Mouse (Mus musculus) embryonic facial prominence, embryonic 12.5 days (tissue): Measurements from ENCODE around the gene Fem1a. TPM values are rescaled to one million over a fixed set of nuclear protein-coding genes. Genes with fewer than 3 reads are reported as not detected.

Experiments
- ATAC-seq: fragments of 200-750 bp; cut with Nextera tagmentation; 2 replicates; pipeline ENCODE4 v1.8.0; 2017; ENCODE audit not compliant: insufficient number of reproducible peaks, insufficient read depth, low FRiP score, low TSS enrichment
- H3K27ac ChIP-seq: fragments of 300-500 bp; sonication (generic); 2 replicates; pipeline ENCODE4 v1.5.1; 2016; ENCODE audit warnings: mild to moderate bottlenecking
- H3K27me3 ChIP-seq: fragments of 300-500 bp; sonication (generic); 2 replicates; pipeline ENCODE4 v1.6.1; 2016; ENCODE audit warnings: mild to moderate bottlenecking, moderate library complexity
- H3K36me3 ChIP-seq: fragments of 300-500 bp; sonication (generic); 2 replicates; pipeline ENCODE4 v1.6.1; 2016; ENCODE audit warnings: mild to moderate bottlenecking
- H3K4me1 ChIP-seq: fragments of 300-500 bp; sonication (generic); 2 replicates; pipeline ENCODE4 v1.6.1; 2016
- H3K4me2 ChIP-seq: fragments of 300-500 bp; sonication (generic); replicated peaks from 2 replicates; pipeline ENCODE4 v1.6.1; 2016; ENCODE audit warnings: mild to moderate bottlenecking, moderate library complexity
- H3K4me3 ChIP-seq: fragments of 300-500 bp; sonication (generic); 2 replicates; pipeline ENCODE4 v1.5.1; 2016; ENCODE audit warnings: mild to moderate bottlenecking
- H3K9ac ChIP-seq: fragments of 300-500 bp; sonication (generic); 2 replicates; pipeline ENCODE4 v1.6.1; 2016; ENCODE audit warnings: mild to moderate bottlenecking, moderate library complexity
- H3K9me3 ChIP-seq: fragments of 300-500 bp; sonication (generic); 2 replicates; pipeline ENCODE4 v1.6.1; 2016; ENCODE audit warnings: mild to moderate bottlenecking, moderate library complexity
- WGBS: fragments of 180-500 bp; shearing (Covaris S2); methylation state at CpG from one replicate; pipeline ENCODE4 v1.1.7; 2016; 5-methylcytosine and 5-hydroxymethylcytosine counted together
- polyA plus RNA-seq: library from polyadenylated mRNA; unstranded; fragments of >200 nt; fragmentation: Nextera tagmentation; extraction: Ambion mirVana; gene quantifications from 2 replicates; pipeline ENCODE4 v1.2.1, GENCODE M21; 2016

Fem1a gene
- polyA plus RNA-seq, 1 experiment from 2014 or later, result 15.3 TPM

GRCm38 (mm10) chr17:56224916-56225315, 31.7 kb upstream of the Fem1a start:
- WGBS, result 52% methylated on average over 1 of the region's 1 CpGs
- Histone ChIP-seq H3K27me3 (no peaks in the 10 kb centered on the region), H3K4me1 (no peaks in the 10 kb centered on the region), H3K4me3 (no peak overlapping the region), H3K9ac (no peak overlapping the region), H3K4me2 (no peak overlapping the region), H3K9me3 (no peaks in the 10 kb centered on the region), H3K27ac (no peak overlapping the region), H3K36me3 (no peaks in the 10 kb centered on the region)
- no peak for ATAC-seq

GRCm38 (mm10) chr17:56226566-56226965, 30.0 kb upstream of the Fem1a start:
- no peak overlapping the region for H3K4me3 ChIP-seq

GRCm38 (mm10) chr17:56229943-56230342, 26.7 kb upstream of the Fem1a start:
- no peaks in the 10 kb centered on the region for H3K9me3 ChIP-seq
- H3K36me3 ChIP-seq, result no peaks in the 10 kb centered on the region
- H3K27me3 ChIP-seq, result no peaks in the 10 kb centered on the region
- ATAC-seq, result no peak
- no peak overlapping the region for H3K27ac ChIP-seq
- WGBS, result 63% methylated on average over 10 of the region's 10 CpGs
- H3K9ac ChIP-seq, result no peak overlapping the region
- no peak overlapping the region for H3K4me2 ChIP-seq
- H3K4me3 ChIP-seq, result no peak overlapping the region
- H3K4me1 ChIP-seq, result no peaks in the 10 kb centered on the region

More at GRCm38 (mm10) chr17:56226566-56226965, 30.0 kb upstream of the Fem1a start:
- Histone ChIP-seq H3K27me3 (no peaks in the 10 kb centered on the region), H3K27ac (no peak overlapping the region), H3K9me3 (no peaks in the 10 kb centered on the region), H3K4me2 (no peak overlapping the region), H3K9ac (no peak overlapping the region), H3K36me3 (no peaks in the 10 kb centered on the region), H3K4me1 (no peaks in the 10 kb centered on the region)
- 76% methylated on average over 3 of the region's 3 CpGs for WGBS
- ATAC-seq, result no peak

GRCm38 (mm10) chr17:56233389-56233788, 23.2 kb upstream of the Fem1a start:
- Histone ChIP-seq H3K4me2 (no peak overlapping the region), H3K36me3 (no peaks in the 10 kb centered on the region), H3K4me3 (no peak overlapping the region), H3K4me1 (no peaks in the 10 kb centered on the region), H3K9ac (no peak overlapping the region), H3K27ac (no peak overlapping the region), H3K9me3 (no peaks in the 10 kb centered on the region), H3K27me3 (no peaks in the 10 kb centered on the region)
- ATAC-seq, result no peak
- 53% methylated on average over 8 of the region's 8 CpGs for WGBS

GRCm38 (mm10) chr17:56233818-56234469, 22.7 kb upstream of the Fem1a start:
- Histone ChIP-seq H3K4me1 (no peaks in the 10 kb centered on the region), H3K27me3 (no peaks in the 10 kb centered on the region), H3K4me3 (no peak overlapping the region), H3K9ac (no peak overlapping the region), H3K36me3 (no peaks in the 10 kb centered on the region), H3K9me3 (no peaks in the 10 kb centered on the region), H3K4me2 (no peak overlapping the region), H3K27ac (no peak overlapping the region)
- 3% methylated on average over 14 of the region's 14 CpGs for WGBS
- ATAC-seq, result peak; percentile 65

- H3K9me3 ChIP-seq, result no peaks in the 10 kb centered on the region
These were observed 14.8 kb upstream of the Fem1a start for GRCm38 (mm10) chr17:56241541-56242401.

GRCm38 (mm10) chr17:56245608-56246007, 11.0 kb upstream of the Fem1a start:
- ATAC-seq, result no peak
- peaks cover 11% of the 10 kb centered on the region for H3K27me3 ChIP-seq

More at GRCm38 (mm10) chr17:56241541-56242401, 14.8 kb upstream of the Fem1a start:
- Histone ChIP-seq H3K4me3 (0 out of 2 replicates have a peak overlapping the region, but pooled peaks have one; percentile 4), H3K9ac (no peak overlapping the region), H3K4me1 (no peaks in the 10 kb centered on the region), H3K27me3 (peaks cover 11% of the 10 kb centered on the region), H3K27ac (no peak overlapping the region), H3K36me3 (no peaks in the 10 kb centered on the region), H3K4me2 (no peak overlapping the region; the same call in 1 of the 2 replicates)
- 1% methylated on average over 33 of the region's 33 CpGs for WGBS
- no peak for ATAC-seq

GRCm38 (mm10) chr17:56251136-56251829, 5.3 kb upstream of the Fem1a start:
- H3K4me1 ChIP-seq, result peaks cover 9% of the 10 kb centered on the region; the same call in 1 of the 2 replicates
- no peak overlapping the region for H3K9ac ChIP-seq
- 25% methylated on average over 6 of the region's 6 CpGs for WGBS
- no peak overlapping the region for H3K4me3 ChIP-seq
- H3K36me3 ChIP-seq, result no peaks in the 10 kb centered on the region
- no peaks in the 10 kb centered on the region for H3K27me3 ChIP-seq
- no peak overlapping the region for H3K27ac ChIP-seq
- H3K9me3 ChIP-seq, result no peaks in the 10 kb centered on the region
- H3K4me2 ChIP-seq, result 0 out of 2 replicates have a peak overlapping the region, but pooled peaks have one; percentile 6
- ATAC-seq, result no peak

More at GRCm38 (mm10) chr17:56245608-56246007, 11.0 kb upstream of the Fem1a start:
- Histone ChIP-seq H3K4me2 (no peak overlapping the region), H3K9ac (no peak overlapping the region), H3K27ac (no peak overlapping the region), H3K4me3 (no peak overlapping the region), H3K36me3 (no peaks in the 10 kb centered on the region), H3K9me3 (no peaks in the 10 kb centered on the region), H3K4me1 (no peaks in the 10 kb centered on the region)
- 54% methylated on average over 7 of the region's 7 CpGs for WGBS

GRCm38 (mm10) chr17:56254695-56255094, 1.9 kb upstream of the Fem1a start:
- H3K9ac ChIP-seq, result no peak overlapping the region
- WGBS, result 78% methylated on average over 4 of the region's 4 CpGs
- no peak overlapping the region for H3K4me3 ChIP-seq
- no peak overlapping the region for H3K27ac ChIP-seq
- peaks cover 16% of the 10 kb centered on the region for H3K36me3 ChIP-seq
- H3K4me1 ChIP-seq, result peaks cover 27% of the 10 kb centered on the region
- no peaks in the 10 kb centered on the region for H3K9me3 ChIP-seq
- H3K27me3 ChIP-seq, result no peaks in the 10 kb centered on the region
- no peak for ATAC-seq
- H3K4me2 ChIP-seq, result no peak overlapping the region

GRCm38 (mm10) chr17:56255429-56255828, 1.2 kb upstream of the Fem1a start:
- ATAC-seq, result peak; percentile 6; the same call in 1 of the 2 replicates
- Histone ChIP-seq H3K4me2 (peak overlapping the region; percentile 51), H3K27ac (peak overlapping the region; percentile 56; the same call in 1 of the 2 replicates), H3K4me1 (peaks cover 30% of the 10 kb centered on the region), H3K27me3 (no peaks in the 10 kb centered on the region), H3K9ac (no peak overlapping the region), H3K36me3 (peaks cover 22% of the 10 kb centered on the region), H3K9me3 (no peaks in the 10 kb centered on the region), H3K4me3 (peak overlapping the region; percentile 72; the same call in 1 of the 2 replicates)
- WGBS, result 14% methylated on average over 9 of the region's 9 CpGs

GRCm38 (mm10) chr17:56255863-56256238, 759 bp upstream of the Fem1a start:
- H3K4me2 ChIP-seq, result peak overlapping the region; percentile 51
- H3K27me3 ChIP-seq, result no peaks in the 10 kb centered on the region
- peak overlapping the region; percentile 72 for H3K4me3 ChIP-seq
- ATAC-seq, result peak; percentile 90
- under 1% methylated on average over 32 of the region's 32 CpGs for WGBS
- peaks cover 28% of the 10 kb centered on the region for H3K4me1 ChIP-seq
- no peaks in the 10 kb centered on the region for H3K9me3 ChIP-seq
- peaks cover 26% of the 10 kb centered on the region for H3K36me3 ChIP-seq
- H3K27ac ChIP-seq, result peak overlapping the region; percentile 74
- peak overlapping the region; percentile 24; the same call in 1 of the 2 replicates for H3K9ac ChIP-seq
